Mouse (Mus musculus): ENCODE results near the gene Magel2.

Magel2 gene

DNA sequence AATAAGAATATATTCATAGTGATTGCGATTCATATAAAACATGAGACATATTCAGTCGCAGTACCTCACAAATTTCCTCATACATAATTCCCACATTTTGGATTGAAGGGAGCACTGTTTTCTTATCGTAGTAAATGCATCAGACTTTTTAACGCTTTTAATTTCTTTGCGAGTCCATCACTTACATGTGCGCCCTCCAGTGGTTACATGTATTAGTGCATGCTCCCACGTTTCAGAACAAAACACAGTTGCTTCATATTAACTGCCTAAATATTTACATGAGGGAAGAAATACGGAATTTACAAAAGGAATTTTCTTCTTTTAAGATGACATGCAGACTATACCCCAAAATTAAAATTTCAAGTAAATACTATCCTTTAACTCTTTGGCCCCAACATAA, 51.5 kb downstream of the Magel2 start:
- DNase-seq = peak; percentile 12

Data from kidney, postnatal 14 days (tissue).